Mouse (Mus musculus): Measurements from ENCODE around the gene Olfr490. TPM values are rescaled to one million over a fixed set of nuclear protein-coding genes. Genes with fewer than 3 reads are reported as not detected.

Olfr490 gene
- polyA plus RNA-seq (2015; fragmentation: Nextera tagmentation; extraction: Ambion mirVana): not detected in 2 replicates

DNA sequence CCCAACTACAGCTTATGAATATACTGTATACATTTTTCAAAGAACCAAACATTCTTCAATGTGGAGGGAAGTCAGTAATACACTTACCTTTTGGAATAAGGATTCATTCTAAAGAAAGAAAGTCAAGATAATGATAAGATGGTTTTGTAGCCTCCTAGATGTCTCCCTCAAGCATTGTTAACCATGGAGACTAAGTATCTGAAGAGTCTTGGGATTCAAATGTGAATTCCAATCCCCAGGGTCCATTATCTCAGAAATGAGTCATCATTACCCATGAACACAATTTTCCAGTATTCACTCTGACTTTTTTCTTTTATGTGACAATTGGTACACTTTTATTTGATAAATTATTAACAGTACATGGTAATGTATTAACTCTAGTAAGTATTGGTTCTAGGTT, at the start of gene Olfr490:
TSS of gene Olfr490 (minus strand) at position 101 of the 400 bp plus-strand sequence.
- no peaks in the 10 kb centered on the region for H3K27me3 ChIP-seq (ENCODE audit: insufficient read depth, low read length)
- no peak for TF ChIP-seq EP300 (IDR thresholded peaks at IDR 0.05; ENCODE audit: low read depth)
- TF ChIP-seq CTCF (IDR thresholded peaks at IDR 0.05; ENCODE audit: low read depth): no peak
- H3K9me3 ChIP-seq (ENCODE audit: low read length): no peaks in the 10 kb centered on the region
- no peak within 1 kb of the TSS for H3K4me2 ChIP-seq (ENCODE audit: low read depth, low read length)
- no peaks in the 10 kb centered on the region for H3K4me1 ChIP-seq (ENCODE audit: insufficient read depth)
- DNase-seq: no peak
- ATAC-seq: no peak
- H3K9ac ChIP-seq (replicated peaks): no peak within 1 kb of the TSS
- no peaks in the 10 kb centered on the region for H3K36me3 ChIP-seq (replicated peaks; ENCODE audit: insufficient read depth, low read length)
- no peak within 1 kb of the TSS for H3K27ac ChIP-seq (ENCODE audit: low read depth)
- no peak within 1 kb of the TSS for H3K4me3 ChIP-seq (ENCODE audit: low read depth, low read length)

DNA sequence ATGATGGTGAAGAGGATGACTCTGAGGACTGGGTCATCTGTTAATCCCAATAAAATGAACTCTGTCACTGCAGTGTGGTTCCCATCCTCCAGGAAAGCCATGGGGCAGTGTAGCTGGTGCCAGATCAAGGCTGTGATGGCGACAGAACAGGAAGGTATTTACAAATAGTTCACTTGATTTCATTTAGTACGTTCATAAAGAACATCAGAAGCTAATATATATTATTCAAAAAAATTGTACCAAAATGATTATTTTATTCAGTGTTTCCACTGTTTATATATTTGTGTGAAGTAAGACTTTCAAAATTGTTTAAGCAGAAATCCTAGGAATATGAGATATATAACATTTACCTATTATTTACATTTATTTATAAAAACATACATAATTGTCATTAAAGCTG, 34.8 kb upstream of the Olfr490 start, which contains the start of gene Olfr492:
TSS of gene Olfr492 (minus strand) at position 101 of the 400 bp plus-strand sequence.
- Histone ChIP-seq H3K4me3 (ENCODE audit: low read depth, low read length) (no peak within 1 kb of the TSS), H3K27me3 (ENCODE audit: insufficient read depth, low read length) (no peaks in the 10 kb centered on the region), H3K4me1 (ENCODE audit: insufficient read depth) (no peaks in the 10 kb centered on the region), H3K9ac (replicated peaks) (no peak within 1 kb of the TSS), H3K9me3 (ENCODE audit: low read length) (no peaks in the 10 kb centered on the region), H3K4me2 (ENCODE audit: low read depth, low read length) (no peak within 1 kb of the TSS), H3K36me3 (replicated peaks; ENCODE audit: insufficient read depth, low read length) (no peaks in the 10 kb centered on the region), H3K27ac (ENCODE audit: low read depth) (no peak within 1 kb of the TSS)
- 68% methylated on average over 2 of the region's 2 CpGs for WGBS (ENCODE audit: insufficient replicate concordance)
- ATAC-seq: no peak
- TF ChIP-seq EP300 (IDR thresholded peaks at IDR 0.05; ENCODE audit: low read depth) (no peak), CTCF (IDR thresholded peaks at IDR 0.05; ENCODE audit: low read depth) (no peak)
- no peak for DNase-seq

DNA sequence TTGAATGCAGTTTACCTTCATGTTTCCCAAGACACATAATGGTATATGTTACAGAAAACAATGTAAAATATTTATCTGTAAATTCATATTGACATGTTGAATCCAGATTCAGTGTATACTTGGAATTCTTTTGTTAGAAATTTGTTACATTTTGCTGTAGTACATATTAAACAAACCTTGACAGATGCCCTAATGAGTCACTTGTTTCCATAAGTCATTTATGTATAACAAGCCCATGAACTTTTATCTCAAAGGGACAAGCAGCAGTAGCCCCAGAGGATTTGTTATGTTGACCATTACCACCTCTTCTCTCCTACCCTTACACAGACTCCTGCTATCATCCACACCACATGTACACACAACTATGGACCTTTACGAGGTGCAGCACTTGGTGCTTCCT, 24.4 kb upstream of the Olfr490 start, which contains the start of gene Olfr491:
TSS of gene Olfr491 (plus strand) at position 301 of the 400 bp plus-strand sequence.
- H3K9ac ChIP-seq (replicated peaks): no peak within 1 kb of the TSS
- H3K4me1 ChIP-seq (ENCODE audit: insufficient read depth): no peaks in the 10 kb centered on the region
- ATAC-seq (no peak), DNase-seq (no peak)
- H3K4me2 ChIP-seq (ENCODE audit: low read depth, low read length): no peak within 1 kb of the TSS
- no peaks in the 10 kb centered on the region for H3K27me3 ChIP-seq (ENCODE audit: insufficient read depth, low read length)
- no peak within 1 kb of the TSS for H3K27ac ChIP-seq (ENCODE audit: low read depth)
- no peak within 1 kb of the TSS for H3K4me3 ChIP-seq (ENCODE audit: low read depth, low read length)
- no peak for TF ChIP-seq CTCF (IDR thresholded peaks at IDR 0.05; ENCODE audit: low read depth)
- no peak for TF ChIP-seq EP300 (IDR thresholded peaks at IDR 0.05; ENCODE audit: low read depth)
- no peaks in the 10 kb centered on the region for H3K36me3 ChIP-seq (replicated peaks; ENCODE audit: insufficient read depth, low read length)
- no peaks in the 10 kb centered on the region for H3K9me3 ChIP-seq (ENCODE audit: low read length)
- 47% methylated on average over 1 of the region's 1 CpGs for WGBS (ENCODE audit: insufficient replicate concordance)

DNA sequence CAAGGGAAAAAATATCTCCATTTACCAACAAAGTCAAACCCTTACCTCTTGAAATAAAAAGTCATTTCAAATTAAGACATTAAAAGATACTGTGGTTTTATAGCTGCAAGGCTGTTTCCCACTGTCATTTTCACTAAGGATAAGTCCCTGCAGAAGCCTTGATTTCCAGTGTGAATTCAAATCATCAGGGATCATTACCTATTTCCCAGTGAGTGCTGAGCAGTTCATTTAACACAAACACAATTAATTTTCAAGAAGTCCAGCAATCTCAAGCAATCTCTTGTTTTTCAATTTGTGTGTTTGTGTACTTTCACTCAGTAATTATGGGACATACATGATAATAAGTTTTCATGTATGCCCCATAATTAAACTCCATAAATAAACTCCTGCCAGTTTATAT, 30.5 kb downstream of the Olfr490 start, which contains the start of gene Olfr488:
TSS of gene Olfr488 (minus strand) at position 101 of the 400 bp plus-strand sequence.
- Histone ChIP-seq H3K36me3 (replicated peaks; ENCODE audit: insufficient read depth, low read length) (no peaks in the 10 kb centered on the region), H3K27me3 (ENCODE audit: insufficient read depth, low read length) (no peaks in the 10 kb centered on the region), H3K4me3 (ENCODE audit: low read depth, low read length) (no peak within 1 kb of the TSS), H3K4me2 (ENCODE audit: low read depth, low read length) (no peak within 1 kb of the TSS), H3K27ac (ENCODE audit: low read depth) (no peak within 1 kb of the TSS), H3K4me1 (ENCODE audit: insufficient read depth) (no peaks in the 10 kb centered on the region), H3K9ac (replicated peaks) (no peak within 1 kb of the TSS), H3K9me3 (ENCODE audit: low read length) (peaks cover 3% of the 10 kb centered on the region; the same call in 1 of the 2 replicates)
- no peak for TF ChIP-seq EP300 (IDR thresholded peaks at IDR 0.05; ENCODE audit: low read depth)
- no peak for TF ChIP-seq CTCF (IDR thresholded peaks at IDR 0.05; ENCODE audit: low read depth)
- DNase-seq (no peak), ATAC-seq (no peak)

Other genes starting within 250 kb of the Olfr490 start
- gene Olfr479, start 238.2 kb downstream of the Olfr490 start, polyA plus RNA-seq (2015; fragmentation: Nextera tagmentation; extraction: Ambion mirVana): not detected in 2 replicates
- gene Olfr480, start 221.6 kb downstream of the Olfr490 start, polyA plus RNA-seq (2015; fragmentation: Nextera tagmentation; extraction: Ambion mirVana): not detected in 2 replicates
- gene Olfr481, start 209.1 kb downstream of the Olfr490 start, polyA plus RNA-seq (2015; fragmentation: Nextera tagmentation; extraction: Ambion mirVana): not detected in 2 replicates
- not detected in 2 replicates for gene Olfr482, start 191.3 kb downstream of the Olfr490 start, polyA plus RNA-seq (2015; fragmentation: Nextera tagmentation; extraction: Ambion mirVana)
- not detected in 2 replicates for gene Olfr483, start 188.1 kb downstream of the Olfr490 start, polyA plus RNA-seq (2015; fragmentation: Nextera tagmentation; extraction: Ambion mirVana)
- gene Olfr484, start 161.5 kb downstream of the Olfr490 start, polyA plus RNA-seq (2015; fragmentation: Nextera tagmentation; extraction: Ambion mirVana): not detected in 2 replicates
- not detected in 2 replicates for gene Olfr485, start 129.1 kb downstream of the Olfr490 start, polyA plus RNA-seq (2015; fragmentation: Nextera tagmentation; extraction: Ambion mirVana)
- not detected in 2 replicates for gene Olfr486, start 116.2 kb downstream of the Olfr490 start, polyA plus RNA-seq (2015; fragmentation: Nextera tagmentation; extraction: Ambion mirVana)
- not detected in 2 replicates for gene Olfr487, start 74.3 kb downstream of the Olfr490 start, polyA plus RNA-seq (2015; fragmentation: Nextera tagmentation; extraction: Ambion mirVana)
- gene Olfr488, start 30.6 kb downstream of the Olfr490 start, polyA plus RNA-seq (2015; fragmentation: Nextera tagmentation; extraction: Ambion mirVana): not detected in 2 replicates
- gene Olfr491, start 24.5 kb upstream of the Olfr490 start, polyA plus RNA-seq (2015; fragmentation: Nextera tagmentation; extraction: Ambion mirVana): not detected in 2 replicates
- not detected in 2 replicates for gene Olfr492, start 34.7 kb upstream of the Olfr490 start, polyA plus RNA-seq (2015; fragmentation: Nextera tagmentation; extraction: Ambion mirVana)
- not detected in 2 replicates for gene Olfr493, start 58.0 kb upstream of the Olfr490 start, polyA plus RNA-seq (2015; fragmentation: Nextera tagmentation; extraction: Ambion mirVana)
- not detected in 2 replicates for gene Olfr494, start 76.4 kb upstream of the Olfr490 start, polyA plus RNA-seq (2015; fragmentation: Nextera tagmentation; extraction: Ambion mirVana)
- gene Olfr495, start 104.2 kb upstream of the Olfr490 start, polyA plus RNA-seq (2015; fragmentation: Nextera tagmentation; extraction: Ambion mirVana): not detected in 2 replicates
- gene Olfr497, start 131.5 kb upstream of the Olfr490 start, polyA plus RNA-seq (2015; fragmentation: Nextera tagmentation; extraction: Ambion mirVana): not detected in 2 replicates
- gene Olfr498, start 176.4 kb upstream of the Olfr490 start, polyA plus RNA-seq (2015; fragmentation: Nextera tagmentation; extraction: Ambion mirVana): not detected in 2 replicates
- not detected in 2 replicates for gene Olfr502, start 236.1 kb upstream of the Olfr490 start, polyA plus RNA-seq (2015; fragmentation: Nextera tagmentation; extraction: Ambion mirVana)